Mouse (Mus musculus) liver, adult 10 weeks (tissue): Measurements from ENCODE around the gene Tff3. TPM values are rescaled to one million over a fixed set of nuclear protein-coding genes. Genes with fewer than 3 reads are reported as not detected.

Experiments
- polyA plus RNA-seq: library from polyadenylated mRNA; stranded (reverse); fragments of 350-450 nt; fragmentation: Illumina TruSeq; extraction: RNeasy Lipid Tissue Mini Kit (QIAGEN cat#74804); gene quantifications from one replicate; pipeline ENCODE4 v1.2.3, GENCODE M21; 2014; ENCODE audit warnings: low read depth, low replicate concordance

The Tff3 gene
- polyA plus RNA-seq: not detected

GRCm38 (mm10) chr17:31129452-31129851, at the start of gene Tff3:
Tff3 (minus strand) TSS chr17:31129646.

DNA sequence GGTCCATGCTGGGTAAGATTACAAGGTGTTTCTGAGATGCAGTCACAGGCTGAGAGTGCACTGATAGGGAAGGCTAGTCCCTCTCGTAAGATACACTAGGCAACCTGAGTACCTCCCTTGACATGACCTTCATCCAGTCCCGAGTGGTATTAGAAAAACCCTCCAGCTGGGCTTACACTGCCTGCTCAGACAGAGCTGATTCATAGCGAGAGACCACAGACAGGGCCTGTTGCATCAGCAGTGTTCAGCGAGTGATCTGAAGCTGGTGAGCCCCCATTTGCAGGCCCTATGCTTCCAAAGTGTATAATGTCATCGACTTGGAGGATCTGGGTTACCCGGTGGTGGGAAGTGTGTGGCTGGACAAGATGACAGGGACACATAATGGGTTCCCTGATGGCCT, 35.7 kb upstream of the Tff3 start, which contains the start of gene Tff1:
Tff1 (minus strand) TSS at position 151 of the 400 bp plus-strand sequence.

DNA sequence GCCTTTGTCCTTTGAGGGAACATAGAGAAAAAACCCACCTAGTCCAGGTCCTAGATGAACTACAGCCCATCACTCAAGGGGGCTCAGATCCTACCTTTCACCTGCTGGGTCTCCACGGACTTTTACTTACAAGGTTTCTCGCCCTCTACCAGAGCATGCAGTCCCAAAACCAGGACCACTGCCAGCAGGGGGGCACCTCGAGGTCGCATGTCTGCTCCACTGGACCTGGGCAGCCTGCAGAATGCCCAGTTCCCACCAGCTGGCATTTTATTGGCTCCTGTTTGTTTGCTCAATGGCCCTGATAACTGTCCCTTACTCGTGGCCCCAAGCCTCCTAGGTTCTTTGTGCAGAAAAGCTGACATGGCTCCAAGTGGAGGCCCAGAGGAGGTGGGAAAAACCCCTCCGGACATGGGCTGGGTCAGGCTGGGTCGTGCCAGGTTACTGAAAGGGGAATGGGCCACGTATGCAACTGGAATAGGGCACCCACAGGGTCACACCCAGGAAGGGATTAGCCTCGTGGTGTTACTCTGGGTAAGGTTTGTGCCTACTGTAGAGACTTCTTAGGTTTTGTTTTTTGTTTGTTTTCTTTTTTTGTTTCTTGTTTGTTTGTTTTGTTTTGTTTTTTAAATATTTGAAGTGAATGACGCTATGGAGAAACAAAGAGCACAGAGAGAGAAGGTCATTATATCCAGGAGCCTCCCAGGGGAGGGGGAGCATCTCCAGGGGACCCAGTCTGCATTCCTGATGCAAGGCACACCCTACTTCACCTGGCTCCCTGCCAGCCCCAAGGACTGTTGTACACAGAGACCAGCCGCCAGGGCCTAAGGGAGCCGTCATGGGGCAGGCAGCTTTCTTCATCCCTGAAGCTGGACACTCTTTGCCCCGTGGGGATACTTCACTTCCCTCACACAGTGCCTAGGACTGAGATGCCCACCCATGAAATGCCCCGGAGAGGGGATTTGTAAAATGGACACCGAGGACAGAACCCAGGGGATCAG, 14.9 kb upstream of the Tff3 start, which contains the start of gene Tff2:
Tff2 (minus strand) TSS at position 243 of the 998 bp plus-strand sequence.

Other genes with a start within 250 kb of the Tff3 start
- not detected for gene Glp1r, start 227.8 kb downstream of the Tff3 start, polyA plus RNA-seq
- gene Umodl1, start 175.0 kb downstream of the Tff3 start, polyA plus RNA-seq: not detected
- gene Abcg1, start 72.0 kb downstream of the Tff3 start, polyA plus RNA-seq: 1.3 TPM
- not detected for gene Tff2, start 14.6 kb upstream of the Tff3 start, polyA plus RNA-seq
- not detected for gene Tff1, start 35.6 kb upstream of the Tff3 start, polyA plus RNA-seq
- gene Tmprss3, start 69.3 kb upstream of the Tff3 start, polyA plus RNA-seq: not detected
- gene Ubash3a, start 78.2 kb upstream of the Tff3 start, polyA plus RNA-seq: not detected
- not detected for gene Rsph1, start 147.7 kb upstream of the Tff3 start, polyA plus RNA-seq
- gene Slc37a1, start 157.1 kb upstream of the Tff3 start, polyA plus RNA-seq: 0.50 TPM